Mouse (Mus musculus) kidney, adult 11 months (tissue): ENCODE data around the gene Gzmf.
"Not testable (repeated sequence)": the region's sequence is repeated elsewhere in the genome, so short reads cannot be mapped to it uniquely, and the experiment has no call there.

ENCODE experiments used
- DNase-seq: peaks from one replicate; pipeline ENCODE4 v3.0.0; 2022

Gzmf gene

GRCm38 (mm10) chr14:56211317-56211716, at the start of gene Gzmf:
Gene Gzmf (minus strand): TSS chr14:56211417.
- DNase-seq: no peak

DNA sequence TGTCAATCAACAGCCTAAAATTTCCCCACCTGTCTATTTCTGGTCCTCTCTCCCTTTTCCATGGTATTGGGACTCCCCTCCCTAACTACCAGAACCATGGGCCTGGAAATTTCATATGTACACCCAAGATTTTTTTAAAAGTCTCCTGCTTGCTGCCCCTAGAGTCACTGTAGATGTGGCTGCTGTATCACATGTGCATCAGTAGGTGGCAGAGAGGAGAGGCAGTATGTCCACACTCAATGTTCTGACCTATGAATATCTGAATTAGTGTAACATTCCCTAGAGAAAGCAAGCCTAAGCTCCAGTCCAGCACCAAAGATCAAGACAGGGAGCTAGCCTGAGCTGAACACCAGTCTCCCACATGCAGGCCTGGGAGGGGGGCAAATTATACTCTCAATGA, 29.2 kb upstream of the Gzmf start:
- DNase-seq: no peak

- no peak for DNase-seq
Observed at GRCm38 (mm10) chr14:56234556-56234955, 23.3 kb upstream of the Gzmf start, which contains the start of gene Gzmc. Gene Gzmc (minus strand): TSS chr14:56234656.

- DNase-seq: no peak
Observed at GRCm38 (mm10) chr14:56205613-56206012, 5.6 kb downstream of the Gzmf start.

DNA sequence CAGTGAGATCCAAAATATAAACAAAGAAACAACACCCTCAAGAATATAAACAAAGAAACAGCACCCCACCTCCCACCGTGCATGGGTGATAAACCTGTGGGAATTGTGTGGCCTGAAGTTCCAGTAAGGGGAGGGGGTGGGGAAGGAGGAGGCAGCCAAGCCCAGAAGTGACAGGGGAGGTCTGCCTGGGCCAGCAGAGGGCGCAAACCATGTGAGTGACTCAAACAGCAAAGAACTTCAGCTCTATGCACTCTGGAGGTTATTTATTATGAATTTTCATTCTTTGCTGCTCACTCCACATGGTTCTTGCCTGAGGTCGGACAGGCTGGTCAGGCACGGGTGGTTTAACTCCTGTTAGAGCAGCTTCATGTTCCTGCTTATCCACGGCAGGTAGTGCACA, 6.2 kb downstream of the Gzmf start:
- DNase-seq: not testable (repeated sequence)

DNA sequence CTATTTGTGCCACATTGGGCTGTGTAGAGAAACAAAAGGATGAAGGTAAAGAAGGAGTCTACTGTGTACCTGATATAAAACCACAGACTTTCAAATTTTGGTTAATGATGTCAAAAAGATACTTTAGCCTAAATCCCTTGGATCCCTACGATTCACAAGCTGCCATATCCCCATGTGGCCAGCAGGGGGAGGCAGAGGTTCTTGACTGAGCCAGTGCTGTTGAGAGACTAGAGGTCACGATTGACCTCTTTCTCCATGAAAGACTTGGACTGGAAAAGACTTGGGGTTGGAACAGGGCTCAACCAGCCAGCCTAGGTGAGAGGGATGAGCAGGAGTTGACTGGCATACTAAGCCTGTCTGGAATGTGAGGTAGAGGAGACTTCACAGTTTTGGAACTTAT, 7.2 kb downstream of the Gzmf start:
- peak; percentile 15 for DNase-seq

DNA sequence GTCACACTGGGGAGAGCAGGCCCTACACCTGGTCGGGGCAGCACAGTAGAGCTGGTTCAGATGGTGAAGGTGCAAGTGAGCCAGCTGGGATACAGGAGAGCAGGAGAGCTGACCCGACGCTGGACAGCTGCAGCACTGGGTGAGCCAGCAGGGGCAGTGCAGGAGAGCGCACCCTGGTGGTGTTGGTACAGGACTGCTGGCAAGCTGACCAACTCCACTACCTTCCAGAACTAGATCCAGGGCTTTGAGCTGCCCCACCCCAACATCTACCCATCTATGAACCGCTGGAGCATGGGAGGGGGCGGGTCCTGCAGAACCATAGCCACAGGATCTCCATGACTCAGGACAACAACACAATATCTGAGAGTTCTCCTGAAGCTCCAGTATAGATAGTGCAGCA, 24.3 kb downstream of the Gzmf start:
- DNase-seq: no peak

- no peak for DNase-seq
Observed at GRCm38 (mm10) chr14:56186521-56186920, 24.7 kb downstream of the Gzmf start.

GRCm38 (mm10) chr14:56177651-56178050, 33.6 kb downstream of the Gzmf start:
- DNase-seq: peak; percentile 5

DNA sequence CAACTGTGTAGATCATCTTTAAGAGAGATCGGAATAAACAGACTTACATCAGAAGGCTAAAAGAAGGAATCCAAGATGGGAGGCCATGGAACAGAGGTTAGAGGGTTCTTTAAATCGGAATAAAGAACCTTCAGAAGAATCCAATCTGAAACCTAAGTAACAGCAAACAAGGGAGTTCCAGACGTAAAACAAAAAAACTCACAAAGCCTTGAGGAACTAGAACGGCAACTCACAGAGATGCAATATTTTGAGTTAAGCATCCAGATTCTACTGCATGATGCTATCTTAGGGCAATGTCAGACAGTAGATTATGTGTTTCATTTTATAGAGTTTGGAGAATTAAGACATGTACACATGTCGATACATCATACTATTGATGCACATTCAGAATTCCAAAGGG, 36.7 kb downstream of the Gzmf start, which contains the start of gene Gzmn:
Gzmn (minus strand) TSS at position 101 of the 400 bp plus-strand sequence.
- DNase-seq: no peak

GRCm38 (mm10) chr14:56173396-56173795, 37.8 kb downstream of the Gzmf start:
- no peak for DNase-seq

DNA sequence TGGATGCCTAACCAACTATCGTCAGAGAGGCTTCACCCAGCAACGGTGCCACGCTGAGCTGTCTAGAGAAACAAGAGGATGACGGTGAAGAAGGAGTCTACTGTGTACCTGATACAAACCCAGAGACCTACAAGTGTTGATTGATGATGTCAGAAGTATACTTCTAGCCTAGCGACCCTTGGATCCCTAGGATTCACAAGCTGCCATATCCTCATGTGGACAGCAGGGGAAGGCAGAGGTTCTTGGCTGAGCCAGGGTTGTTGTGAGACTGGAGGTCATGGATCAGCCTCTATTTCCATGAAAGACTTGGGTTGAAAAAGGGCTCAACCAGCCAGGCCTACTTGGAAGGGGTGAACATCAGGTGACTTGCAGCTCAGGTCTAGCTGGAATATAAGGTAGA, 38.5 kb downstream of the Gzmf start:
- DNase-seq: no peak

- no peak for DNase-seq
Observed at GRCm38 (mm10) chr14:56168009-56168408, 43.2 kb downstream of the Gzmf start.

GRCm38 (mm10) chr14:56162109-56162508, 49.1 kb downstream of the Gzmf start:
- no peak for DNase-seq

- not testable (repeated sequence) for DNase-seq
Observed at GRCm38 (mm10) chr14:56159479-56159878, 51.7 kb downstream of the Gzmf start, which contains the start of gene Gzmg. Gene Gzmg (minus strand): TSS chr14:56159579.

GRCm38 (mm10) chr14:56155340-56155739, 55.9 kb downstream of the Gzmf start:
- DNase-seq: no peak
